Mouse (Mus musculus) heart, embryonic 14.5 days (tissue): ENCODE measurements at regions not wholly inside any gene's neighbourhood (a gene's known extent, or its start where the extent isn't known, plus 50 kb on each side); places are given as distances from the start of the nearest gene placed in this dataset.
A peak's percentile ranks its signal among the peaks of the same experiment; 100 is the strongest.

Experiments used
- ATAC-seq: fragments of 200-750 bp; cut with Nextera tagmentation; 2 replicates; pipeline ENCODE4 v1.8.0; 2017; ENCODE audit warnings: low read depth, moderate TSS enrichment; ENCODE audit not compliant: insufficient number of reproducible peaks, insufficient read depth, low FRiP score
- H3K27ac ChIP-seq, 2 experiments: fragments of 200-500 bp in 1 of 2; fragments of 300-500 bp in 1 of 2; sonication (generic) in 1 of 2; replicated peaks in 1 of 2; 2 replicates each; pipeline ENCODE4 v1.5.1; 2012 to 2014; ENCODE audit warnings: low read depth in 2 of 2, low read length in 2 of 2, control low read depth in 1 of 2, mild to moderate bottlenecking in 1 of 2, mixed read lengths in 1 of 2; ENCODE audit not compliant: control insufficient read depth in 1 of 2, insufficient read depth in 1 of 2
- H3K27me3 ChIP-seq: fragments of 300-500 bp; sonication (generic); 2 replicates; pipeline ENCODE4 v1.6.1; 2014; ENCODE audit warnings: mild to moderate bottlenecking, low read length, control low read depth; ENCODE audit not compliant: control insufficient read depth, insufficient read depth
- H3K36me3 ChIP-seq: fragments of 300-500 bp; sonication (generic); 2 replicates; pipeline ENCODE4 v1.6.1; 2014; ENCODE audit warnings: mild to moderate bottlenecking, control low read depth, low read length, mixed read lengths; ENCODE audit not compliant: control insufficient read depth, insufficient read depth
- H3K4me1 ChIP-seq, 2 experiments: fragments of 200-500 bp in 1 of 2; fragments of 300-500 bp in 1 of 2; sonication (generic) in 1 of 2; 2 replicates each; pipeline ENCODE4 v1.6.1; 2012 to 2014; ENCODE audit warnings: low read length in 2 of 2, control low read depth in 1 of 2, mixed read lengths in 1 of 2; ENCODE audit not compliant: control insufficient read depth in 2 of 2, insufficient read depth in 2 of 2
- H3K4me2 ChIP-seq: fragments of 300-500 bp; sonication (generic); 2 replicates; pipeline ENCODE4 v1.6.1; 2014; ENCODE audit warnings: mild to moderate bottlenecking, low read length
- H3K4me3 ChIP-seq, 2 experiments: fragments of 200-500 bp in 1 of 2; fragments of 300-500 bp in 1 of 2; sonication (generic) in 1 of 2; 2 replicates each; pipeline ENCODE4 v1.5.1; 2012 to 2014; ENCODE audit warnings: low read length in 2 of 2, mild to moderate bottlenecking in 2 of 2, control low read depth in 1 of 2, low read depth in 1 of 2, moderate library complexity in 1 of 2; ENCODE audit not compliant: control insufficient read depth in 1 of 2, insufficient read depth in 1 of 2
- H3K9ac ChIP-seq: fragments of 300-500 bp; sonication (generic); 2 replicates; pipeline ENCODE4 v1.6.1; 2014; ENCODE audit warnings: mild to moderate bottlenecking, low read length
- H3K9me3 ChIP-seq: fragments of 300-500 bp; sonication (generic); 2 replicates; pipeline ENCODE4 v1.6.1; 2016; ENCODE audit warnings: low read length, control low read depth; ENCODE audit not compliant: control insufficient read depth
- WGBS: fragments of 180-500 bp; shearing (Covaris S2); extraction: QIAGEN DNeasy Blood & Tissue Kit; methylation state at CpG from one replicate; pipeline ENCODE4 v1.1.7; 2014; 5-methylcytosine and 5-hydroxymethylcytosine counted together

DNA sequence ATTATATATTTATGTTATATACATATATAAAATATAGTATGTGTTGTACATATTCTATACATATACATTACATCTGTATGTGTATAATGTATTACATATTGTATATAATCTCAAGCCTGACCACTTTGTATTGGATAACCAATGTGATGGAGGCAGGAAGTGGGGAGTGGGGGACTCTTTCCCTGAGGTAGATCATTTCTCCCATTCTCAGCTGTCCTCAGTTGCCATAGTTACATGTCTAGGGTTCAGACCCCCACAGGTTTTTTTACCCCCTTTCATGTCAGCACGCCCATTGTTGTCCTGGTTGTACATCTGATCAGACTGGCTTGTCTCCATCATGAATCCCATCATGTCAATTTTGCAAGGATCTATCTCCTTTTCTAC, 149.7 kb upstream of the Ank start:
- H3K4me1 ChIP-seq: no peaks in the 10 kb centered on the region
- H3K9ac ChIP-seq: no peak overlapping the region
- H3K36me3 ChIP-seq: no peaks in the 10 kb centered on the region
- 93% methylated on average over 1 of the region's 1 CpGs for WGBS
- no peak overlapping the region for H3K4me3 ChIP-seq
- no peak for ATAC-seq
- H3K9me3 ChIP-seq: no peaks in the 10 kb centered on the region
- no peak overlapping the region for H3K27ac ChIP-seq
- no peaks in the 10 kb centered on the region for H3K27me3 ChIP-seq
- no peak overlapping the region for H3K4me2 ChIP-seq

GRCm38 (mm10) chr15:27321915-27322665, 144.4 kb upstream of the Ank start:
- Histone ChIP-seq H3K9me3 (no peaks in the 10 kb centered on the region), H3K27me3 (no peaks in the 10 kb centered on the region), H3K4me3 (no peak overlapping the region), H3K27ac (no peak overlapping the region), H3K4me2 (no peak overlapping the region), H3K9ac (no peak overlapping the region), H3K4me1 (peaks cover 0 to 6% of the 10 kb centered on the region in 2 experiments; a peak in 1 of 4 replicates), H3K36me3 (no peaks in the 10 kb centered on the region)
- ATAC-seq: no peak
- 69% methylated on average over 10 of the region's 10 CpGs for WGBS

- H3K4me3 ChIP-seq: no peak overlapping the region
- no peaks in the 10 kb centered on the region for H3K27me3 ChIP-seq
- H3K27ac ChIP-seq: no peak overlapping the region
- peak overlapping the region; percentile 30 for H3K4me2 ChIP-seq
- ATAC-seq: no peak
- no peaks in the 10 kb centered on the region for H3K9me3 ChIP-seq
- H3K36me3 ChIP-seq: no peaks in the 10 kb centered on the region
- peaks cover 0 to 6% of the 10 kb centered on the region in 2 experiments; a peak in 1 of 4 replicates for H3K4me1 ChIP-seq
- WGBS: 26% methylated on average over 15 of the region's 15 CpGs
- H3K9ac ChIP-seq: no peak overlapping the region
These were observed 140.5 kb upstream of the Ank start for GRCm38 (mm10) chr15:27325847-27326548.

DNA sequence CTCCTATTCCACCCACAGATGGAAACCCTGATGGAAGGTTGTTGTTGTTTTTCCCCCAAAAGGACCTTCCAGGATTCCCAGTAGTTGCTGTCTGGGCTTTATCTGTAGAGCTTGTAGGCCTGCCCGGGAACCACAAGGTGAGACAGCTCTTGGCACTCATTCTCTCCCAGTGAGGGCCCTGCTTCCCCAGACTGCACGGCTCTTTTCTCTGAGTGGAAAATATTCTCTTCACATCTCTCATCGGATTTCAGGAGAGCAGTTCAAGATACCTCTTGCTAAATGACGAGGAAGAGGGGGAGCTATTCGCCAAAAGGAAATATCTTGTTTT, 140.0 kb upstream of the Ank start:
- 39% methylated on average over 5 of the region's 5 CpGs for whole genome bisulfite sequencing
- H3K9me3 ChIP-seq: no peaks in the 10 kb centered on the region

DNA sequence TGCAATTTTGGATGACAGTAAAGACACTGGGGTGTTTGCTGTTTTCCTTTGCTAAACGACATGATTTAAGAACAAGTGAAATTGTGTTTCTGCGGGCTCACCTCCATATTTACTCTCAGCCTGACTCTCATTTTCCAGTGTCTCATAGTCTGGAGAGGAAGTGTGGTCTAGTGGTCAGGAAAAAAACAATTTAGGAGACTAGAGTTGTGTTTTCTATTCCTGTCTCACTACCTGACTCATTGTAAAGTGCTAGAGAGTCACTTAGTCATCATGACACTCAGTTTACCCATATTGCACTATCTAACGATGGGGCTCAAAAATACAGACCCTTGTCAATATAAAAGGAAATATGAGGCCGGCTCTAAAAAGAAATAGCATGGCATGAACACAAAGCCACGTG, 138.7 kb upstream of the Ank start:
- Histone ChIP-seq H3K36me3 (no peaks in the 10 kb centered on the region), H3K4me1 (peaks cover 0 to 6% of the 10 kb centered on the region in 2 experiments; a peak in 1 of 4 replicates), H3K27ac (no peak overlapping the region), H3K9ac (no peak overlapping the region), H3K4me3 (no peak overlapping the region), H3K4me2 (no peak overlapping the region), H3K27me3 (no peaks in the 10 kb centered on the region), H3K9me3 (no peaks in the 10 kb centered on the region)
- ATAC-seq: no peak
- WGBS: 82% methylated on average over 5 of the region's 5 CpGs

More for the DNA sequence above, 140.0 kb upstream of the Ank start:
- H3K4me2 ChIP-seq: no peak overlapping the region
- ATAC-seq: no peak
- H3K36me3 ChIP-seq: no peaks in the 10 kb centered on the region
- H3K9ac ChIP-seq: no peak overlapping the region
- no peak overlapping the region for H3K27ac ChIP-seq
- no peak overlapping the region for H3K4me3 ChIP-seq
- H3K4me1 ChIP-seq: peaks cover 0 to 6% of the 10 kb centered on the region in 2 experiments; a peak in 1 of 4 replicates
- H3K27me3 ChIP-seq: no peaks in the 10 kb centered on the region

- 85% methylated on average over 2 of the region's 2 CpGs for WGBS
These were observed 138.0 kb upstream of the Ank start for GRCm38 (mm10) chr15:27328441-27328840.

DNA sequence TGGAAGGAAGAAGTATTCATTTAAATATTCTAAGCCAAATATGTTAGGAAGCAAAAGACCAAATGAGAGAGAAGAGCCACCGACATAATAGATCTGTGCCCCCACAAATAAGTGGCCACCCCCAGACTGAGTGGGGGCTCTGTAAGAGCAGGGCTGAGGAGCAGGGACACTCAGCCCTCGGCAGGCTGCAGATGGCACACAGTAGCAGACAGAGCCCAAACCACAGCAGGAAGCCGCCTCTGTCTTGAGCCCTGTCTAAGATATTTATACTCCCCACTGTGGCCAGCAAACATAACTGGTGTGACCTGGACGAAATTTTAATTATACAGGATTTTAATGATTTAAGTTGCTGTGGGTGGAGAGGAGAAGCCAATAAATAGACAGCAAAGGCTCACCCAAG, 126.4 kb upstream of the Ank start:
- no peaks in the 10 kb centered on the region for H3K4me1 ChIP-seq
- no peak for ATAC-seq
- no peak overlapping the region for H3K9ac ChIP-seq
- no peak overlapping the region for H3K4me2 ChIP-seq
- WGBS: 70% methylated on average over 4 of the region's 4 CpGs
- H3K4me3 ChIP-seq: no peak overlapping the region
- no peaks in the 10 kb centered on the region for H3K36me3 ChIP-seq
- no peak overlapping the region for H3K27ac ChIP-seq
- no peaks in the 10 kb centered on the region for H3K9me3 ChIP-seq
- no peaks in the 10 kb centered on the region for H3K27me3 ChIP-seq

More at GRCm38 (mm10) chr15:27328441-27328840, 138.0 kb upstream of the Ank start:
- peaks cover 0 to 6% of the 10 kb centered on the region in 2 experiments; a peak in 1 of 4 replicates for H3K4me1 ChIP-seq
- no peaks in the 10 kb centered on the region for H3K27me3 ChIP-seq
- no peak overlapping the region for H3K27ac ChIP-seq
- no peaks in the 10 kb centered on the region for H3K9me3 ChIP-seq
- H3K9ac ChIP-seq: no peak overlapping the region
- H3K4me2 ChIP-seq: no peak overlapping the region
- H3K4me3 ChIP-seq: no peak overlapping the region
- H3K36me3 ChIP-seq: no peaks in the 10 kb centered on the region
- no peak for ATAC-seq
